Mouse (Mus musculus) midbrain, embryonic 16.5 days (tissue): ENCODE data around the gene Ppid. TPM values are rescaled to one million over a fixed set of nuclear protein-coding genes. Genes with fewer than 3 reads are reported as not detected.

ENCODE experiments used
- ATAC-seq: fragments of 200-750 bp; cut with Nextera tagmentation; 2 replicates; pipeline ENCODE4 v1.8.0; 2017; ENCODE audit warnings: moderate TSS enrichment
- H3K27ac ChIP-seq: fragments of 300-500 bp; sonication (generic); 2 replicates; pipeline ENCODE4 v1.5.1; 2014; ENCODE audit warnings: mild to moderate bottlenecking, low read length, mixed read lengths
- H3K27me3 ChIP-seq: fragments of 300-500 bp; sonication (generic); 2 replicates; pipeline ENCODE4 v1.6.1; 2014; ENCODE audit warnings: low read depth, low read length, mixed read lengths; ENCODE audit not compliant: control insufficient read depth, insufficient read depth
- H3K36me3 ChIP-seq: fragments of 300-500 bp; sonication (generic); 2 replicates; pipeline ENCODE4 v1.6.1; 2014; ENCODE audit warnings: mild to moderate bottlenecking, low read length, moderate library complexity, mixed read lengths; ENCODE audit not compliant: control insufficient read depth, insufficient read depth
- H3K4me1 ChIP-seq: fragments of 300-500 bp; sonication (generic); 2 replicates; pipeline ENCODE4 v1.6.1; 2014; ENCODE audit warnings: mild to moderate bottlenecking, low read length, mixed read lengths; ENCODE audit not compliant: control insufficient read depth, insufficient read depth
- H3K4me2 ChIP-seq: fragments of 300-500 bp; sonication (generic); 2 replicates; pipeline ENCODE4 v1.6.1; 2014; ENCODE audit warnings: mild to moderate bottlenecking, low read length, mixed read lengths
- H3K4me3 ChIP-seq: fragments of 300-500 bp; sonication (generic); 2 replicates; pipeline ENCODE4 v1.5.1; 2014; ENCODE audit warnings: low read depth, mild to moderate bottlenecking, low read length, moderate library complexity, mixed read lengths
- H3K9ac ChIP-seq: fragments of 300-500 bp; sonication (generic); 2 replicates; pipeline ENCODE4 v1.6.1; 2014; ENCODE audit warnings: low read depth, low read length, mixed read lengths
- H3K9me3 ChIP-seq: fragments of 300-500 bp; sonication (generic); replicated peaks from 2 replicates; pipeline ENCODE4 v1.6.1; 2014; ENCODE audit warnings: mild to moderate bottlenecking, low read length, mixed read lengths; ENCODE audit not compliant: control insufficient read depth, poor library complexity, severe bottlenecking
- WGBS: fragments of 180-500 bp; shearing (Covaris S2); extraction: QIAGEN DNeasy Blood & Tissue Kit; methylation state at CpG from one replicate; pipeline ENCODE4 v1.1.7; 2014; 5-methylcytosine and 5-hydroxymethylcytosine counted together
- polyA plus RNA-seq: library from polyadenylated mRNA; unstranded; fragments of >200 nt; fragmentation: Nextera tagmentation; extraction: Ambion mirVana; gene quantifications from 2 replicates; pipeline ENCODE4 v1.2.1, GENCODE M21; 2015

The Ppid gene
- polyA plus RNA-seq, 1 experiment from 2014 or later: 148 TPM

DNA sequence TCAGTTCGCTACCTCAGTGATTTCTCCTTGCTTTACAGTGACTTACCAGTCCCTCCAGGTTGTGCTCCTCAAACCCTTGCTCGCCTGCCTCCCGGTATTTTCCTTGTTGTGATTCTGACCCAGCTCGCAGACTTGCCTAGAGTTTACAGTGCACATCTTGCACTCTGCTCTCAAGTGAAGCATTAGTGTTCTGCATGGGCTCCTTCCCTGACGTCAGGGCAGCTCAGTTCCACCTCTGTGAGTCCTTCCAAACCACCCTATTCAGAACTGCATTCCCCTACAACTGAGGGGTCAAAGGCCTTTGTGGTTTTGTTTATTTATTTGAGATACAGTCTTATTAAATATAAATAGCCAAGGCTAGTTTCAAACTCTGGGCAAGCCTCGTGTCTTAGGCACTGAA is 13.0 kb upstream of the Ppid start:
- Histone ChIP-seq H3K27me3 (no peaks in the 10 kb centered on the region), H3K4me3 (no peak overlapping the region), H3K9me3 (no peaks in the 10 kb centered on the region), H3K36me3 (no peaks in the 10 kb centered on the region), H3K4me2 (no peak overlapping the region), H3K4me1 (peaks cover 10% of the 10 kb centered on the region), H3K27ac (no peak overlapping the region), H3K9ac (no peak overlapping the region)
- WGBS: 71% methylated on average over 6 of the region's 6 CpGs
- ATAC-seq: no peak

- Histone ChIP-seq H3K27me3 (no peaks in the 10 kb centered on the region), H3K9me3 (no peaks in the 10 kb centered on the region), H3K9ac (no peak overlapping the region), H3K27ac (no peak overlapping the region), H3K36me3 (no peaks in the 10 kb centered on the region), H3K4me2 (no peak overlapping the region), H3K4me3 (no peak overlapping the region), H3K4me1 (peaks cover 10% of the 10 kb centered on the region)
- no peak for ATAC-seq
- 86% methylated on average over 5 of the region's 5 CpGs for WGBS
These were observed 11.1 kb upstream of the Ppid start for GRCm38 (mm10) chr3:79579891-79580575.

GRCm38 (mm10) chr3:79586804-79587203 is 4.3 kb upstream of the Ppid start:
- 6% methylated on average over 6 of the region's 6 CpGs for WGBS
- H3K4me2 ChIP-seq: peak overlapping the region; percentile 29; the same call in 1 of the 2 replicates
- no peak overlapping the region for H3K27ac ChIP-seq

DNA sequence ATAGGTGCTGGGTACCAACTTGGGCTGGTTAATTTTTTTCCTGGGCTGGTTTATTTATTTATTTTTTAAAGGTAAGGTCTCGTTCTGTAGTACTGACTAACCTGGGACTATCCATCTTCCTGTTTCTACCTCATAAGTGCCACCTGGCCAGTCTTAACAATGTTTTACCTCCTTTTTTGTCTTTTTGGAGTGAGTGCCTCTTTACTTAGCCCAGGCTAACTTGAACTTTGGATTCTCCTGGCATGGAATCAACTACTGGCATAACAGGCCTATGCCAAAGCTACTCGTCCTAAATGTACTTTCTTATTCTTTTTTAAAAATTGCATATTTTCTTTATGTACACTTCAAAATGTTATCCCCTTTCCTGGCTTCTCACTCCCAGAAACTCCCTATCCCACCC is 1.5 kb upstream of the Ppid start:
- no peak overlapping the region for H3K4me3 ChIP-seq
- no peak overlapping the region for H3K4me2 ChIP-seq
- H3K36me3 ChIP-seq: 0 out of 2 replicates have a peak, but pooled peaks cover 4% of the 10 kb centered on the region
- no peaks in the 10 kb centered on the region for H3K27me3 ChIP-seq
- H3K9me3 ChIP-seq: no peaks in the 10 kb centered on the region
- H3K9ac ChIP-seq: no peak overlapping the region
- peaks cover 17% of the 10 kb centered on the region for H3K4me1 ChIP-seq
- ATAC-seq: no peak
- 88% methylated on average over 2 of the region's 2 CpGs for WGBS
- H3K27ac ChIP-seq: no peak overlapping the region

More at GRCm38 (mm10) chr3:79586804-79587203, 4.3 kb upstream of the Ppid start:
- no peaks in the 10 kb centered on the region for H3K9me3 ChIP-seq
- ATAC-seq: peak; percentile 77
- H3K27me3 ChIP-seq: no peaks in the 10 kb centered on the region
- no peak overlapping the region for H3K9ac ChIP-seq
- no peak overlapping the region for H3K4me3 ChIP-seq
- H3K36me3 ChIP-seq: no peaks in the 10 kb centered on the region
- H3K4me1 ChIP-seq: peaks cover 5% of the 10 kb centered on the region; the same call in 1 of the 2 replicates

DNA sequence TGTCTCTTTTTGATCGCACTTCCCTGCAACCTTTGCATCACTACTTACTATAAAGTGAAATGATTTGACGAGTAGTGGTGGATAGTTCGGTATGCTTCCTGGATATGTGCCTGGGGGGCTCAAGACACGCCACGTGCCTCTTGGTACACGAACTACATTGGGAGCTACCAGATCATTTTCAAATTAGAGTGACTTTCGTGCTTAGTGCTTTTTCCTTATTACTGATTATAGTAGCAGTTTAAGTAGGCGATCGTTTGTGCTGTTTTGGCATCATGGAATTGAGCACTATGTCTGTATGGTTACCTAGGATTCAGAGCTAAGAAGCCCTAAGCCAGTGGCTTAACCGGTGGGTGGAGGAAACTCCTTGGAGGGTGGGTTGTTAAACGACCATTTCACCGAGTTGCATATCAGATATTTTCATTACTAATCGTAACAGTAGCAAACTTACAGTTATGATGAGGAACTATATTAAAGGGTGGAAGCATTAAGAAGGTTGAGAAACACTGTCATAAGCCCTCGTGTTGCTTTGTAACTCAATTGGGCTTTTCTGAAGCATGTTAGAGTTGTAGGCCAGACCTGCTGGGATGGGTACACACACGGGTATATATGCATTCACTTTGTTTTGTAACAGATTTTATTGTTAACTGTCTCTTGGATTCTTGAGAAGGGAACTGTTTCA is 790 bp downstream of the Ppid start:
- Histone ChIP-seq H3K4me3 (peak overlapping the region; percentile 94), H3K9me3 (no peaks in the 10 kb centered on the region), H3K27ac (peak overlapping the region; percentile 84; the same call in 1 of the 2 replicates), H3K27me3 (no peaks in the 10 kb centered on the region), H3K36me3 (peaks cover 13% of the 10 kb centered on the region), H3K4me2 (peak overlapping the region; percentile 84), H3K9ac (peak overlapping the region; percentile 86), H3K4me1 (peaks cover 17% of the 10 kb centered on the region)
- WGBS: 7% methylated on average over 15 of the region's 15 CpGs
- ATAC-seq: peak; percentile 26; the same call in 1 of the 2 replicates

DNA sequence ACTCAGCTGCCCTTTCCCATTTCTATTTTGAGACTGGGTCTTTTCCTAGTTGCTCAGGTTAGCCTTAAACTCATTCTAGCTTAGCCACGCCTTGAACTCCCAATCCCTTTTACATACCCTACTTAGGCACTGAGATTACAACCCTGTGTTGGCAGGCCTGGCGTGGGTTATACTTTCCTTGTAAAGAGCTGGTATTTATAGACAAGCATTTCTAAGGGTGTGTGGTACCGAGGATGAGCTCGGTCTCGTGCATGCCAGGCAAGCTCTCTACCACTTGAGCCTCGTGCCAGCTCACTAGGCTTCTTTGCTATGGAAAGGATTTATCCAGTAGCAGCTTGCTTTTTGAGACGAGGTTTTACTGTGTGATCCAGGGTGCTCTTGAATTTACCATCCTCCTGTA is 4.3 kb downstream of the Ppid start:
- ATAC-seq: no peak
- no peaks in the 10 kb centered on the region for H3K9me3 ChIP-seq
- peaks cover 34% of the 10 kb centered on the region for H3K36me3 ChIP-seq
- H3K9ac ChIP-seq: no peak overlapping the region
- H3K27ac ChIP-seq: no peak overlapping the region
- H3K4me3 ChIP-seq: no peak overlapping the region
- peaks cover 17% of the 10 kb centered on the region for H3K4me1 ChIP-seq
- no peak overlapping the region for H3K4me2 ChIP-seq
- WGBS: 92% methylated on average over 7 of the region's 7 CpGs
- no peaks in the 10 kb centered on the region for H3K27me3 ChIP-seq

DNA sequence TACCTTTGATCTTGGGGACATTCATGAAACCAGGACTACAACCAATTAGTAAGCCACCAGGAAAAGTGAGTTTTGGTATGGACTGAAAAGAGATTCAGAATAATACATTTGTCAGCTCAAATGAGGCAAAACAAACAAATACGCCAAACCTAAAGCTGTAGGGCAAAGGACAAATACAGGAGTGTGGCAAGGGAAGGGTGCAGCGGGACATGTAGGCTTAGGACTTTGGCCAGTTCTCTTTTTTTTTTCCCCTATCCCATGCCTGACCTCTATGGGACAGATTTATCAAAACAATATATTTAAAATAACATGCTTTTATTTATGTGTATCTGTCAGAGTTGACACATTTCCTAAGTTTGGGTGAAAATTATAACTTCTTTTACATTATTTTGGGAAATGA is 18.7 kb downstream of the Ppid start:
- no peak for ATAC-seq
- H3K9ac ChIP-seq: no peak overlapping the region
- no peaks in the 10 kb centered on the region for H3K9me3 ChIP-seq
- H3K4me1 ChIP-seq: no peaks in the 10 kb centered on the region
- 95% methylated on average over 2 of the region's 2 CpGs for WGBS
- H3K27me3 ChIP-seq: no peaks in the 10 kb centered on the region
- peaks cover 33% of the 10 kb centered on the region for H3K36me3 ChIP-seq
- H3K4me3 ChIP-seq: no peak overlapping the region
- H3K4me2 ChIP-seq: no peak overlapping the region
- H3K27ac ChIP-seq: no peak overlapping the region

DNA sequence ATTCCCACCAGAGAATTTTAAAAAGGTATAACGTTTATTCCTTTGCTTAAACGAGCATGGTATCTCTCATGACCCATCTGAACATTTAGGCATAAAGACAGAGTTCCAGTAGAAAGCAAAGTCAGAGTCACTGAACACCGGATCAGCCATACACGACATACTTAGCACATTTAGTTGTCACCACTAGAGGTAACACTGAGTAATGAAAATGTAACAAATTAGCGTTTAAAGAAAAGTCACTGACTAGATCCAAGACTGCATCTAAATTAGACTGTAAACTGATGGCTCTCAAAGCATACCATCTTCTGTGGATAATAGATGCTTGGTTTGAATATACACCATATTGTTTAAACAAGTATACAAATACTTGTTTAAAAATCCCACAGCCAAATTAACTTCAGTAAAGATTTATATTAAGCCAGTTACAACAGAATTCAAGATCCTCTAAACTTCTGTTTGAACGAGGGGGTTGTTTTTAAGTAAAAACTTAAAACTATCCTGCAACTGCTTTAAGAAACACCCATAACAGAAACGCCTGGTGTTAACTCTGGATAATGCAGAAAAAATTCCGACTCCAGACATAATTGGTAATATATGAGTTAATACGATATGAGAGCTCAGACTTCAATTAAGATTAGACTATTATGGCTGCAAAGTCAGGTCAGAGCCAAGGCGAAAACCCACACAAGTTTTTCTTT is 36.5 kb downstream of the Ppid start:
- 27% methylated on average over 10 of the region's 10 CpGs for WGBS

GRCm38 (mm10) chr3:79628182-79628560 is 37.0 kb downstream of the Ppid start:
- Histone ChIP-seq H3K9ac (peak overlapping the region; percentile 67), H3K27ac (peak overlapping the region; percentile 68), H3K4me3 (peak overlapping the region; percentile 79), H3K4me1 (peaks cover 11% of the 10 kb centered on the region), H3K4me2 (peak overlapping the region; percentile 87), H3K36me3 (peaks cover 3% of the 10 kb centered on the region), H3K9me3 (no peaks in the 10 kb centered on the region), H3K27me3 (no peaks in the 10 kb centered on the region)
- no peak for ATAC-seq
- WGBS: 2% methylated on average over 9 of the region's 9 CpGs

More for the DNA sequence above, 36.5 kb downstream of the Ppid start:
- no peak overlapping the region; the same call in 1 of the 2 replicates for H3K27ac ChIP-seq
- H3K4me3 ChIP-seq: peak overlapping the region; percentile 79
- H3K27me3 ChIP-seq: no peaks in the 10 kb centered on the region
- H3K36me3 ChIP-seq: peaks cover 5% of the 10 kb centered on the region
- H3K4me2 ChIP-seq: peak overlapping the region; percentile 87
- H3K9ac ChIP-seq: peak overlapping the region; percentile 67
- H3K9me3 ChIP-seq: no peaks in the 10 kb centered on the region
- H3K4me1 ChIP-seq: peaks cover 11% of the 10 kb centered on the region
- ATAC-seq: no peak
